Mouse (Mus musculus) forebrain, embryonic 12.5 days (tissue): ENCODE measurements at regions not wholly inside any gene's neighbourhood (a gene's known extent, or its start where the extent isn't known, plus 50 kb on each side); places are given as distances from the start of the nearest gene placed in this dataset.
A peak's percentile ranks its signal among the peaks of the same experiment; 100 is the strongest.

Experiments
- ATAC-seq: fragments of 200-750 bp; cut with Nextera tagmentation; 2 replicates; pipeline ENCODE4 v1.8.0; 2017; ENCODE audit warnings: moderate TSS enrichment; ENCODE audit not compliant: low FRiP score
- H3K27ac ChIP-seq: fragments of 300-500 bp; sonication (generic); 2 replicates; pipeline ENCODE4 v1.5.1; 2016; ENCODE audit warnings: mild to moderate bottlenecking
- H3K27me3 ChIP-seq: fragments of 300-500 bp; sonication (generic); 2 replicates; pipeline ENCODE4 v1.6.1; 2016; ENCODE audit warnings: mild to moderate bottlenecking
- H3K36me3 ChIP-seq: fragments of 300-500 bp; sonication (generic); replicated peaks from 2 replicates; pipeline ENCODE4 v1.6.1; 2016; ENCODE audit warnings: mild to moderate bottlenecking
- H3K4me1 ChIP-seq: fragments of 300-500 bp; sonication (generic); 2 replicates; pipeline ENCODE4 v1.6.1; 2016
- H3K4me2 ChIP-seq: fragments of 300-500 bp; sonication (generic); 2 replicates; pipeline ENCODE4 v1.6.1; 2016; ENCODE audit warnings: mild to moderate bottlenecking, moderate library complexity
- H3K4me3 ChIP-seq: fragments of 300-500 bp; sonication (generic); replicated peaks from 2 replicates; pipeline ENCODE4 v1.5.1; 2016; ENCODE audit warnings: mild to moderate bottlenecking
- H3K9ac ChIP-seq: fragments of 300-500 bp; sonication (generic); 2 replicates; pipeline ENCODE4 v1.6.1; 2016; ENCODE audit warnings: mild to moderate bottlenecking
- H3K9me3 ChIP-seq: fragments of 300-500 bp; sonication (generic); 2 replicates; pipeline ENCODE4 v1.6.1; 2016
- WGBS: fragments of 180-500 bp; shearing (Covaris S2); methylation state at CpG from one replicate; pipeline ENCODE4 v1.1.7; 2016; 5-methylcytosine and 5-hydroxymethylcytosine counted together

DNA sequence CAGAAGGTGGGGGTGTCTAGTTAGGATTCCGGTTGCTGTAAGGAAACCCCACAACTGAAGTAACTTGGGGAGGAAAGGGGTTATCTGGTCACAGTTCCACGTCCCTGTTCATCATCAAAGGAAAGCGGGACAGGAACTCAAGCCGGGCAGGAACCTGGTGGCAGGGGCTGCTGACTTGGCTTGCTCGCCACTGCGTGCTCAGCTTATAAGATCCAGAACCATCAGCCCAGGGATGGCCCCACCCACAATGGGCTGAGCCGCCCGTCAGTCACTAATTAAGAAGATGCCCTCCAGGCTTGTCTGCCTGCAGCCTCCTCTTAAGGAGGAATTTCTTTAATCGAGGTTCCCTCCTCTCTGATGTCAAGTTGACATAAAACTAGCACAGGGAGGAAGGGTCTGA lies 275.1 kb upstream of the Jarid2 start:
- WGBS = 35% methylated on average over 9 of the region's 9 CpGs
- Histone ChIP-seq H3K27me3 (no peaks in the 10 kb centered on the region), H3K9me3 (no peaks in the 10 kb centered on the region), H3K4me3 (no peak overlapping the region), H3K27ac (no peak overlapping the region), H3K36me3 (no peaks in the 10 kb centered on the region), H3K9ac (no peak overlapping the region), H3K4me1 (peaks cover 25% of the 10 kb centered on the region), H3K4me2 (no peak overlapping the region)
- no peak for ATAC-seq

DNA sequence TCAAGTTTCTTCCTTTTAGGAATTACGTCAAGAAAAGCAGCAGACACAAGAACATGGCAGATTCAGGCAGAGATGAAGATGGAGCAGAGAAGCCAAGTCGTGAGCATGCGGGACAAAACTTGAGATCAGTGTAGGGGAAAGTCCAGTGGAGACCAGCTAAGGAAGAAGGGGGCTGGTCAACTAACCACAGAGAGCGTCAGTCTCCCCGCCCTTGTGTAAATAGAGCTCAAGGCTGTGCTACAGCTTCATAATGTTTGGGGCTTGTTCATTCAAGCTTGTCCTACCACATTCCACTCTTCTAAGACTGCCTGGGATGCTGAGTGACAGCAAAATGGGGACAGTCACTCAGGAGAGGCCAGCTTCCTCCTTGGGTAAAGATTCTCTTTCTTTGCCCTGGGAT lies 274.1 kb upstream of the Jarid2 start:
- no peak overlapping the region for H3K4me2 ChIP-seq
- ATAC-seq = no peak
- no peaks in the 10 kb centered on the region for H3K27me3 ChIP-seq
- no peak overlapping the region for H3K9ac ChIP-seq
- H3K4me1 ChIP-seq = peaks cover 25% of the 10 kb centered on the region
- H3K9me3 ChIP-seq = no peaks in the 10 kb centered on the region
- H3K27ac ChIP-seq = no peak overlapping the region
- no peaks in the 10 kb centered on the region for H3K36me3 ChIP-seq
- H3K4me3 ChIP-seq = no peak overlapping the region
- 73% methylated on average over 5 of the region's 5 CpGs for WGBS

DNA sequence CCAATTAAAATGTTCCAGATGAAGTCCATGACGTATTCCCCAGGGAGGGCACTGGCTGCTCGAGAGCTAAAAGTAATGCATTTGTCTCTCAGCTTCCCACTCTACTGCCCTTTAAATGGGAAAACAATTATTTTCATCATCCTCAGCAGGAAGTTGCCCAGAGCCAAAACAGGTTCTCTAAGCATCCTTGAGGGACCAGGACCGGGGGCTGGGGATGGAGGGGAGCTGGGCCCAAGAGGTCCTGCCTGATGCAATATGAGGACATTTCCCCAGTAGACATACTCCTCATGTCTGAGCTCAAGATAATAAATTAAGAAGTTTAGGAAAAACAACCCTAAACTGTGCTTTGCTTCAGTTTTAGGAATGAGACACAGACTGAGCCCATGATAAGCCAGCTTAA lies 270.5 kb upstream of the Jarid2 start:
- WGBS = 22% methylated on average over 3 of the region's 3 CpGs
- peaks cover 16% of the 10 kb centered on the region for H3K4me1 ChIP-seq
- no peaks in the 10 kb centered on the region for H3K36me3 ChIP-seq
- no peak overlapping the region for H3K4me3 ChIP-seq
- H3K9me3 ChIP-seq = peaks cover 6% of the 10 kb centered on the region; the same call in 1 of the 2 replicates
- no peak for ATAC-seq
- H3K27ac ChIP-seq = peak overlapping the region; percentile 47
- H3K4me2 ChIP-seq = no peak overlapping the region
- no peak overlapping the region for H3K9ac ChIP-seq
- no peaks in the 10 kb centered on the region for H3K27me3 ChIP-seq

DNA sequence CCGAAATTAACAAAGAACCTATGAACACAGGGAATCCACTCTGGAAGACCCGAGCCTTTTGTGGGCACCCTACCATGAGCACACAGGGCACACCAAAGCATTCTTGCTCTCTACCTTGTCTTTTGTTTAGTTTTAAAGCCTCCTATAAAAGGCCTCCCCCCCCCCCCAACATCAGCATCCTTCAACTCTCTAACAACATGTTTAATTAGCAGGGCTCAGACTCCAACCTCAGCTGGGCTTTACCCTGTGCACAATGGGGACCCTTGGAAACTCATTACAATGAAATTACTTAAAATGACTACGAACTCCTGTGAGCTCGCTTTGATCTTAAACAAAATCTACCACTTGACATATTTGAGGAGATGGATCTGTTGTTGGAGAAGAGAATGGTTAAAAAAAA lies 270.1 kb upstream of the Jarid2 start:
- WGBS = 6% methylated on average over 4 of the region's 4 CpGs
- no peak overlapping the region for H3K4me3 ChIP-seq
- no peaks in the 10 kb centered on the region; the same call in 1 of the 2 replicates for H3K27me3 ChIP-seq
- peaks cover 12% of the 10 kb centered on the region; the same call in 1 of the 2 replicates for H3K4me1 ChIP-seq
- peaks cover 6% of the 10 kb centered on the region; the same call in 1 of the 2 replicates for H3K9me3 ChIP-seq
- H3K27ac ChIP-seq = 0 out of 2 replicates have a peak overlapping the region, but pooled peaks have one; percentile 47
- no peak overlapping the region for H3K9ac ChIP-seq
- H3K36me3 ChIP-seq = no peaks in the 10 kb centered on the region
- H3K4me2 ChIP-seq = no peak overlapping the region
- peak; percentile 49; the same call in 1 of the 2 replicates for ATAC-seq

DNA sequence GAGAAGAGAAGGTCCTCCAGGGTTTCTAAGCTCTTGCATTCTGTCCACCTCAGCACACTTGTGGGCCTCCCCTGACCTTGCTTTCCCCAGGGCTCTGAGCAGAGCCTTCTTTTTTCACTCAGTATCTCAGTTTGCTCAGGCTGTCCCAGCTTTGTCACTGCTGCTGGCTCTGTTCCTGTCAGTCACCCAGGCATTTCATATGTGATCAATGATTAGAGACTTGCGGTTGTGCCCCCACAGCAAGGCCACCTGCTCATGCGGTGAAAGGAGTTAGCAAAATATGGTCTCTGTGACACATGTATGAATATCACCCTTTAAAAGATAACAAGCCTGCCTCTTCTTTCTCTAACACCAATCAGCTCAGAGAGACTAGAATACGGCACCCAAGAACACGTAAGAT lies 265.6 kb upstream of the Jarid2 start:
- Histone ChIP-seq H3K9ac (no peak overlapping the region), H3K9me3 (peaks cover 6% of the 10 kb centered on the region; the same call in 1 of the 2 replicates), H3K27ac (no peak overlapping the region), H3K4me3 (no peak overlapping the region), H3K4me1 (peaks cover 5% of the 10 kb centered on the region), H3K36me3 (no peaks in the 10 kb centered on the region), H3K27me3 (no peaks in the 10 kb centered on the region; the same call in 1 of the 2 replicates), H3K4me2 (no peak overlapping the region)
- ATAC-seq = no peak
- 96% methylated on average over 4 of the region's 4 CpGs for WGBS

DNA sequence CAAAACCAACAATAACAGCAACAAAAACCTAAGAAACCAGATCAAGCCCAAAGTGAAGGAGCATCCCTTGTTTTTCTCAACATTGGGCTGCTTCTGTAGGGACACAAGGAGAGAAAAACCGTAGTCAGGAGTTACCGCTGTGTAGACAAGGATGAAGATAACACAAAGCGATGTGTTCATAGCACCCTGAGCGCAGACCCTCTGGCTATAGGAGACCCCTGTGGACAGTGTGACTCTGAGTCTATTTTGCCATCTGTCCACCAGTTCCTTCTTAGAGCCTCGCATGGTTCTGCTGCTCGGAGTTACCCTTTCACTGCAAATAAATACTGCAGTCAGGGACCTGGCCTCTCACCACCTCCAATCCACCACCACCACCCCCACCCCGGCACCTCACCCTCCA lies 263.7 kb upstream of the Jarid2 start:
- 85% methylated on average over 7 of the region's 7 CpGs for whole genome bisulfite sequencing
- Histone ChIP-seq H3K27me3 (no peaks in the 10 kb centered on the region; the same call in 1 of the 2 replicates), H3K4me2 (no peak overlapping the region), H3K27ac (no peak overlapping the region), H3K9me3 (peaks cover 6% of the 10 kb centered on the region; the same call in 1 of the 2 replicates), H3K9ac (no peak overlapping the region), H3K4me3 (no peak overlapping the region), H3K36me3 (no peaks in the 10 kb centered on the region), H3K4me1 (no peaks in the 10 kb centered on the region; the same call in 1 of the 2 replicates)
- ATAC-seq = no peak

DNA sequence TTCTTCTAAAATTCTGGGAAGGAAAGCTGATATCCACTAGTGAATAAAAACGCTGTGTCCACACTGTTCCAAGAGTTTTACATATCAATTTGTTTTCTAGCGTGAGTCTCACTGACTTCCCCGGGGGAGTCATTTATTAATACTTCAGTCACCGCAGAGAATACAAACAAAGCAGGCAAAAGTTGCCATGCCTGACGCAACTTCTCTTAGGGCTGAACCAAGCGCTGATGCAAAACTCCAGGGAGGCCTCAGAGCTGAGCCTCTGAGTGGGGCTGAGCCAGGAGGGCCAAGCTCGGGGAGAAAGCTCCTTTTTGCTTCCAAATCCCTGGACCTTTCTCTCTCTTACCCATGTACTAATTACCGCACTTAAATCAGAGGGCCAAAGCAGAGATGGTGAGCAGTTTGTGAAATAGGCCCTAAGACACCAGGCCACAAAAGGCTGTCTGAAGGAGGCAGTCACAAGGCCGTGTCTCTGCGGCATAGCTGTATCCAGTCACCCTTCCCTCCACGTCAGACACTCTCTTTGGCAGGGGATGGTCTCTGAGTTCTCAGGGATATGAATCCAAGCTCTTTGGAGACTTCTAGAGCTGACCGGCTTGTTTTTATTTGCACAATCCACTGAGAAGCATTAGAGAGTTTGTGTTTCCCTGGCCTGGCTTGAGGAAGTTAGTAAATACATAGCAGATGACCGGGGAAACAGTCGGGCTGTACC lies 260.2 kb upstream of the Jarid2 start:
- ATAC-seq = no peak
- no peaks in the 10 kb centered on the region; the same call in 1 of the 2 replicates for H3K27me3 ChIP-seq
- no peaks in the 10 kb centered on the region for H3K36me3 ChIP-seq
- no peak overlapping the region for H3K9ac ChIP-seq
- H3K27ac ChIP-seq = no peak overlapping the region
- no peak overlapping the region for H3K4me3 ChIP-seq
- WGBS = 79% methylated on average over 14 of the region's 14 CpGs
- H3K4me1 ChIP-seq = peaks cover 20% of the 10 kb centered on the region
- H3K9me3 ChIP-seq = no peaks in the 10 kb centered on the region
- no peak overlapping the region for H3K4me2 ChIP-seq

DNA sequence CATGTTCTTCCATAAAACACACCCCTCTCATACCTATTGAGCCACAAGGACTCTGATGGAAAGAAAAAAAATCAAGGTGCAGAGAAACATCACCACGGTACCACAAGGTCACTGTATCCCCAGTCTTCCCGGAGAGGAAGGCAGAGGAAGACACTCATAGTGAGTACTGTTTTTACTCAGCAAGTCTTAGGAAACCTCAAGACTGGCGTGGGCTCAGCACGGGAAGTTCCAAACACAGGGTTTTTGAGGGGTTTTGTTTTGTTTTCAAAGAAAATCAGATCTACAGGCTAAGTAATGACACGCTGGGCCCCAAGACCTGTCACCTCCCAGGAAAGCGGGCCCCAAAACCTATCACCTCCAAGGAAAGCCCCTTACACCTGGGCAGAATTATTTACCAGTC lies 259.6 kb upstream of the Jarid2 start:
- no peak overlapping the region for H3K9ac ChIP-seq
- H3K4me1 ChIP-seq = peaks cover 20% of the 10 kb centered on the region
- no peak overlapping the region for H3K4me3 ChIP-seq
- no peak overlapping the region for H3K4me2 ChIP-seq
- no peaks in the 10 kb centered on the region for H3K9me3 ChIP-seq
- ATAC-seq = no peak
- no peaks in the 10 kb centered on the region for H3K36me3 ChIP-seq
- no peak overlapping the region for H3K27ac ChIP-seq
- no peaks in the 10 kb centered on the region for H3K27me3 ChIP-seq
- 87% methylated on average over 6 of the region's 6 CpGs for WGBS

DNA sequence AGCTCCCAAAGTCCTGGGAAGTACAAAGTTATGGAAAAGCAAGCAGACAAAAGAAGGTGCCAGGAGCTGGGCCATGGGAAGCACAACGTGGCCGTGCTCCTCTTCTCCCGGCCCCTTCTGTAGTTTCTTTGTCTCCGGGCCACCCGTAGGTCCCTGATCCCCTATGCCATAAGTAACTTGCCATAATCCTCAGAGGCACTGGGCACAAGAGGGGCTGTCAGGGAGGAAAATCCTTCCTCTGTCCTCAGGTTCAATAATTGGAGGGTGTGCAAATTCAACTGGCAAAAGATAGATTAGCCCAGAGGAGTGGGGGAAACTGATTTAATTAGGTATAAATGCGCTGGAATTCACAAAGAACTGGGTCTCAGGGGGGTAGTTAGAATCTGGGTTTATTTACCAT lies 256.1 kb upstream of the Jarid2 start:
- H3K9ac ChIP-seq = no peak overlapping the region
- peaks cover 27% of the 10 kb centered on the region for H3K4me1 ChIP-seq
- no peaks in the 10 kb centered on the region for H3K36me3 ChIP-seq
- peak overlapping the region; percentile 15; the same call in 1 of the 2 replicates for H3K4me2 ChIP-seq
- H3K27ac ChIP-seq = peak overlapping the region; percentile 72
- H3K4me3 ChIP-seq = no peak overlapping the region
- 5% methylated on average over 6 of the region's 6 CpGs for WGBS
- no peaks in the 10 kb centered on the region for H3K9me3 ChIP-seq
- H3K27me3 ChIP-seq = no peaks in the 10 kb centered on the region
- ATAC-seq = 0 out of 2 replicates have a peak, but pooled peaks have one; percentile 55

DNA sequence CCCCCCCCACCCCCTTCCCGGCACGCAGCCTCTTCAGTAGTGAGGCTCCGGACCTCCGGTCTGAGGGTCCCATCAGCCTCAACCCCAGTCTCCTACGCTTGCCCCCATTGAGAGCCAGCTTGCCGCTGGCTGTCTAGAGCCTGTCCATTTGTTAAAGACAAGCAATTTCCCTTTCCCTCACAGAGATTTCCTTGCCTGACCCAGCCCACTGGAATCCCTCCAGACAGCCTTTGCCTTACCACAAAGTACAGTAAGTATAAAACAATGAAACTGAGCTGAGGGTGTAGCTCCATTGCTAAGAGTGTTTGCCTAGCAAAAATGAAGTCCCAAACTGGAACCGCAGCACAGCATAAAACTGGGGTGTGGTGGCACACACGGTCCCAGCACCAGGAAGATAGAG lies 252.4 kb upstream of the Jarid2 start:
- no peak for ATAC-seq
- Histone ChIP-seq H3K27me3 (no peaks in the 10 kb centered on the region), H3K4me3 (no peak overlapping the region), H3K9me3 (no peaks in the 10 kb centered on the region), H3K27ac (no peak overlapping the region), H3K4me1 (peaks cover 27% of the 10 kb centered on the region), H3K9ac (no peak overlapping the region), H3K36me3 (no peaks in the 10 kb centered on the region), H3K4me2 (no peak overlapping the region)
- WGBS = 36% methylated on average over 8 of the region's 8 CpGs

DNA sequence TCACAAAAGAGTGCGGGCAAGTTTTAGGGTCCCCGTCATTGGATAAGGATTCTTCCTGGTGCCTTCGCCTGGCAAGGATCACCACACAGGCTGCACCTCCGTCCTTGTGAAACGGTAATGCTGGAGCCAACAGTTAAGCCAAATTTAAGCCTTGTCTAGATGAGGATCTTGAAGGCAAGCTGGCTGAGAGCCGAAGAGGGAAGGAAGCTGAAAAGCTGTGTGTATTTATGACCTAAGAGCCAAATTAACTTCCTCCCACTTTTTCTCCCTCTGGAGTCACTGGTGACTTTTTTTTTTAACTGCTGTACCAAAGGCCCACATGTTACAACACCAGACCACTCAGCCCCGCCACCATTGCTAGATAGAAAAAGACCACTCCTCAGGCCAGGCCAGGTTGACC lies 249.1 kb upstream of the Jarid2 start:
- no peak overlapping the region for H3K27ac ChIP-seq
- peaks cover 5% of the 10 kb centered on the region; the same call in 1 of the 2 replicates for H3K27me3 ChIP-seq
- no peaks in the 10 kb centered on the region for H3K36me3 ChIP-seq
- WGBS = 92% methylated on average over 7 of the region's 7 CpGs
- H3K4me3 ChIP-seq = no peak overlapping the region
- ATAC-seq = no peak
- no peak overlapping the region for H3K9ac ChIP-seq
- H3K9me3 ChIP-seq = no peaks in the 10 kb centered on the region
- peaks cover 7% of the 10 kb centered on the region for H3K4me1 ChIP-seq
- no peak overlapping the region for H3K4me2 ChIP-seq

DNA sequence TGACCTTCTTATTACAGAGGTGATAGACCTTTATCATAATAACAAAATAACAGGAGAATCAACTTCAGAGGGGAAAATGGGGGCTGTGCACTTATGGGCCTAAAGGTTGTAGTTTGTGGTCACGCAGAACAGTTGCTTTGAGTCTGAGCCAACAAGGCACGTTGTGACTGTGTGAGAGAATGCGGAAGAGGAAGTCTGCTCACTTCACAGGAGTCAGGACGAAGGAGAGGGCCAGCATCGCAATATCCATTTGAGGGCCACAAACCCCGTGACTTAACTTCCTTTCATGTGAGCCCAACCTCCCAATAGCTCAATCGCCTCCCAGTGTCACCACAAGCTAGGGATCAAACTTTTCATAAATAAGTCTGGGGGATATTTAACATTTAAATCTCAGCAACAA lies 246.6 kb upstream of the Jarid2 start:
- ATAC-seq = no peak
- no peak overlapping the region for H3K4me3 ChIP-seq
- H3K9ac ChIP-seq = no peak overlapping the region
- no peaks in the 10 kb centered on the region for H3K4me1 ChIP-seq
- H3K4me2 ChIP-seq = no peak overlapping the region
- no peaks in the 10 kb centered on the region for H3K36me3 ChIP-seq
- no peaks in the 10 kb centered on the region for H3K9me3 ChIP-seq
- 86% methylated on average over 7 of the region's 7 CpGs for whole genome bisulfite sequencing
- no peak overlapping the region for H3K27ac ChIP-seq
- H3K27me3 ChIP-seq = peaks cover 5% of the 10 kb centered on the region; the same call in 1 of the 2 replicates
